Comparison of ENCODE assay signal across 8 mouse cellular contexts in genomic region chr6:128200847-128201640, GRCm38 (mm10). TPM values are rescaled to one million over a fixed set of nuclear protein-coding genes. Genes with fewer than 3 reads are reported as not detected.
DNase-seq lines count a peak whose midpoint lies in the region; ATAC-seq and TF ChIP-seq lines count a peak whose summit lies in the region.

No protein-coding gene starts in this region.

- in situ Hi-C loops in CH12.LX (cut with MboI; ENCODE audit: low pct_ligation_motif_present, low pct_unique_long_range_greater_than_20kb, low sequenced_read_pairs): no loop called here

- peaks cover 0 to 4% of the 10 kb centered on the region in 2 experiments; a peak in 2 of 4 replicates for H3K4me1 ChIP-seq in CH12.LX (ENCODE audit: control insufficient read depth in 1 of 2, insufficient read depth in 2 of 2)
- H3K4me1 ChIP-seq in embryonic fibroblast, embryonic 13.5 days (ENCODE audit: control insufficient read depth, insufficient read depth, low read length): no peaks in the 10 kb centered on the region
- peaks cover 9% of the 10 kb centered on the region for H3K4me1 ChIP-seq in heart, embryonic 13.5 days
- peaks cover 3% of the 10 kb centered on the region; the same call in 1 of the 2 replicates for H3K4me1 ChIP-seq in kidney, embryonic 16.5 days (ENCODE audit: insufficient read depth, low read length)
- 0 out of 2 replicates have a peak, but pooled peaks cover 2% of the 10 kb centered on the region for H3K4me1 ChIP-seq in liver, embryonic 11.5 days (replicated peaks; ENCODE audit: control insufficient read depth, insufficient read depth, low read length)
- peaks cover 3% of the 10 kb centered on the region; the same call in 1 of the 2 replicates for H3K4me1 ChIP-seq in stomach, embryonic 15.5 days

- peak overlapping the region; percentile 37 to 58 (median 53) for H3K4me3 ChIP-seq in CH12.LX (replicated peaks in 1 of 3; ENCODE audit: low read depth in 2 of 3, low read length in 2 of 3, poor library complexity in 1 of 3)
- peak overlapping the region; percentile 54 for H3K4me3 ChIP-seq in embryonic fibroblast, embryonic 13.5 days (ENCODE audit: insufficient read depth, low read length)
- H3K4me3 ChIP-seq in heart, embryonic 13.5 days: peak overlapping the region; percentile 68
- H3K4me3 ChIP-seq in kidney, embryonic 16.5 days (ENCODE audit: low read length): peak overlapping the region; percentile 57
- peak overlapping the region; percentile 54 for H3K4me3 ChIP-seq in liver, embryonic 11.5 days (ENCODE audit: low read depth, low read length)
- peak overlapping the region; percentile 65 for H3K4me3 ChIP-seq in stomach, embryonic 15.5 days (replicated peaks)

- no peak for TF ChIP-seq EP300 in CH12.LX (IDR thresholded peaks at IDR 0.05; ENCODE audit: low read length)

- peak overlapping the region; percentile 29 for H3K9ac ChIP-seq in CH12.LX (ENCODE audit: insufficient read depth, low read depth)
- peak overlapping the region; percentile 82 for H3K9ac ChIP-seq in heart, embryonic 13.5 days
- H3K9ac ChIP-seq in kidney, embryonic 16.5 days (replicated peaks; ENCODE audit: low read length): peak overlapping the region; percentile 52
- peak overlapping the region; percentile 63 for H3K9ac ChIP-seq in liver, embryonic 11.5 days (ENCODE audit: low read depth, low read length)
- no peak overlapping the region for H3K9ac ChIP-seq in stomach, embryonic 15.5 days

- no peak overlapping the region for H3K27ac ChIP-seq in CH12.LX (ENCODE audit: insufficient read depth, low read depth)
- H3K27ac ChIP-seq in embryonic fibroblast, embryonic 13.5 days (ENCODE audit: insufficient read depth, low read length): no peak overlapping the region
- peak overlapping the region; percentile 84 for H3K27ac ChIP-seq in heart, embryonic 13.5 days (replicated peaks)
- H3K27ac ChIP-seq in kidney, embryonic 16.5 days (ENCODE audit: low read length): 0 out of 2 replicates have a peak overlapping the region, but pooled peaks have one; percentile 2
- H3K27ac ChIP-seq in liver, embryonic 11.5 days (ENCODE audit: low read depth, low read length): peak overlapping the region; percentile 32; the same call in 1 of the 2 replicates
- H3K27ac ChIP-seq in stomach, embryonic 15.5 days: peak overlapping the region; percentile 64

- WGBS in heart, embryonic 13.5 days: 2% methylated on average over 20 of the region's 20 CpGs
- under 1% methylated on average over 20 of the region's 20 CpGs for WGBS in kidney, embryonic 16.5 days
- WGBS in liver, embryonic 11.5 days: 1% methylated on average over 20 of the region's 20 CpGs
- 2% methylated on average over 20 of the region's 20 CpGs for WGBS in stomach, embryonic 15.5 days

- dilution Hi-C loops in CH12.LX (cut with MboI; ENCODE audit: extremely low pct_ligation_motif_present, extremely low pct_unique_long_range_greater_than_20kb, low sequenced_read_pairs): no loop called here

- DNase-seq in CH12.LX (ENCODE audit: extremely low read depth): peak; percentile 58
- peak; percentile 71 for DNase-seq in brain, adult 2 months (ENCODE audit: low read depth, low spot score)
- peak; percentile 44 for DNase-seq in liver, embryonic 11.5 days (ENCODE audit: low spot score)
- DNase-seq in naive thymus-derived CD4-positive, alpha-beta T cell, adult 2 months (ENCODE audit: low read depth): peak; percentile 86

- TF ChIP-seq RAD21 in CH12.LX (IDR thresholded peaks at IDR 0.05; ENCODE audit: low read depth, low read length): peak; percentile 52

- ATAC-seq in heart, embryonic 13.5 days (ENCODE audit: extremely low read depth, insufficient number of reproducible peaks, low FRiP score, low TSS enrichment): no peak
- ATAC-seq in kidney, embryonic 16.5 days (ENCODE audit: low FRiP score, low TSS enrichment): peak; percentile 33
- ATAC-seq in liver, embryonic 11.5 days (replicated peaks; ENCODE audit: low FRiP score): peak; percentile 30
- no peak; the same call in 1 of the 2 replicates for ATAC-seq in stomach, embryonic 15.5 days (ENCODE audit: insufficient read depth, low FRiP score, low read depth)

- peak; percentile 14 to 75; a peak in 3 of 4 replicates for TF ChIP-seq CTCF in CH12.LX (conservative IDR thresholded peaks at IDR 0.05 in 1 of 2, IDR thresholded peaks at IDR 0.05 in 1 of 2; ENCODE audit: low read depth in 2 of 2, low read length in 2 of 2)
- no peak for TF ChIP-seq CTCF in embryonic fibroblast, embryonic 13.5 days (IDR thresholded peaks at IDR 0.05; ENCODE audit: borderline replicate concordance, insufficient read depth, low read length)

- H3K36me3 ChIP-seq in CH12.LX (replicated peaks in 1 of 2; ENCODE audit: control insufficient read depth in 1 of 2, insufficient read depth in 1 of 2, low read length in 1 of 2): no peaks in the 10 kb centered on the region
- H3K36me3 ChIP-seq in heart, embryonic 13.5 days: no peaks in the 10 kb centered on the region
- H3K36me3 ChIP-seq in kidney, embryonic 16.5 days (ENCODE audit: insufficient read depth, low read length): no peaks in the 10 kb centered on the region
- no peaks in the 10 kb centered on the region for H3K36me3 ChIP-seq in liver, embryonic 11.5 days (ENCODE audit: control insufficient read depth, insufficient read depth, low read length)
- no peaks in the 10 kb centered on the region for H3K36me3 ChIP-seq in stomach, embryonic 15.5 days

- peaks cover 3% of the 10 kb centered on the region for H3K27me3 ChIP-seq in CH12.LX (replicated peaks)
- H3K27me3 ChIP-seq in heart, embryonic 13.5 days (replicated peaks): no peaks in the 10 kb centered on the region
- H3K27me3 ChIP-seq in kidney, embryonic 16.5 days (ENCODE audit: insufficient read depth, low read length): no peaks in the 10 kb centered on the region
- no peaks in the 10 kb centered on the region for H3K27me3 ChIP-seq in liver, embryonic 11.5 days (replicated peaks; ENCODE audit: control insufficient read depth, insufficient read depth, low read length)
- no peaks in the 10 kb centered on the region for H3K27me3 ChIP-seq in stomach, embryonic 15.5 days (replicated peaks)

- no peak for TF ChIP-seq POLR2A in CH12.LX (IDR thresholded peaks at IDR 0.05; ENCODE audit: low read depth, low read length)
- TF ChIP-seq POLR2A in embryonic fibroblast, embryonic 13.5 days (IDR thresholded peaks at IDR 0.05; ENCODE audit: low read depth, low read length): peak; percentile 54

- H3K4me2 ChIP-seq in CH12.LX (ENCODE audit: insufficient read depth, low read depth, poor library complexity, severe bottlenecking): peak overlapping the region; percentile 95
- H3K4me2 ChIP-seq in heart, embryonic 13.5 days: peak overlapping the region; percentile 98
- H3K4me2 ChIP-seq in kidney, embryonic 16.5 days (replicated peaks; ENCODE audit: low read depth, low read length): peak overlapping the region; percentile 96
- peak overlapping the region; percentile 91 for H3K4me2 ChIP-seq in liver, embryonic 11.5 days
- peak overlapping the region; percentile 96 for H3K4me2 ChIP-seq in stomach, embryonic 15.5 days

- H3K79me2 ChIP-seq in CH12.LX (replicated peaks; ENCODE audit: control insufficient read depth, extremely low read depth, insufficient read depth, poor library complexity, severe bottlenecking): no peaks in the 10 kb centered on the region

- H3K9me3 ChIP-seq in CH12.LX (replicated peaks; ENCODE audit: low read length): no peaks in the 10 kb centered on the region
- H3K9me3 ChIP-seq in heart, embryonic 13.5 days: no peaks in the 10 kb centered on the region
- H3K9me3 ChIP-seq in kidney, embryonic 16.5 days (ENCODE audit: low read length): no peaks in the 10 kb centered on the region
- H3K9me3 ChIP-seq in liver, embryonic 11.5 days (ENCODE audit: control insufficient read depth, low read length): no peaks in the 10 kb centered on the region
- no peaks in the 10 kb centered on the region for H3K9me3 ChIP-seq in stomach, embryonic 15.5 days

TF ChIP-seq in CH12.LX, 34 proteins besides CTCF, POLR2A, EP300 and RAD21:
- no peak for TF ChIP-seq BHLHE40 (IDR thresholded peaks at IDR 0.05; ENCODE audit: low read depth, low read length)
- TF ChIP-seq CHD2 (IDR thresholded peaks at IDR 0.05; ENCODE audit: low read length): no peak
- TF ChIP-seq ZMIZ1 (IDR thresholded peaks at IDR 0.05; ENCODE audit: low read depth, low read length): no peak
- no peak for TF ChIP-seq MAFK (IDR thresholded peaks at IDR 0.05; ENCODE audit: insufficient replicate concordance, low read length)
- no peak for TF ChIP-seq USF2 (conservative IDR thresholded peaks at IDR 0.05; ENCODE audit: low read depth, low read length)
- no peak for TF ChIP-seq MYC (IDR thresholded peaks at IDR 0.05; ENCODE audit: low read depth, low read length)
- no peak for TF ChIP-seq JUND (conservative IDR thresholded peaks at IDR 0.05; ENCODE audit: low read depth, low read length)
- no peak for TF ChIP-seq IRF4 (IDR thresholded peaks at IDR 0.05; ENCODE audit: low read depth, low read length)
- no peak for TF ChIP-seq GABPA (IDR thresholded peaks at IDR 0.05; ENCODE audit: insufficient replicate concordance, low read depth, low read length)
- peak; percentile 33 for TF ChIP-seq SMC3 (IDR thresholded peaks at IDR 0.05; ENCODE audit: low read depth, low read length)
- TF ChIP-seq NRF1 (IDR thresholded peaks at IDR 0.05; ENCODE audit: low read depth, low read length): 0 out of 2 replicates have a peak, but pooled peaks have one; percentile 9
- no peak for TF ChIP-seq ELF1 (IDR thresholded peaks at IDR 0.05; ENCODE audit: low read depth, low read length)
- TF ChIP-seq NELFE (IDR thresholded peaks at IDR 0.05; ENCODE audit: low read depth, low read length): 0 out of 2 replicates have a peak, but pooled peaks have one; percentile 17
- TF ChIP-seq ETS1 (conservative IDR thresholded peaks at IDR 0.05; ENCODE audit: low read depth, low read length): no peak
- no peak for TF ChIP-seq ZC3H11A (IDR thresholded peaks at IDR 0.05; ENCODE audit: low read depth, low read length)

RNA-seq across cellular contexts. Expression of gene Tspan9, which starts 57.6 kb away (rescaled TPM):
- total RNA-seq in CH12.LX (2012; rRNA removed) (0.92 and 0.98 TPM in 2 replicates), CH12.LX (2014; rRNA removed) (0.40 and 0.55 TPM in 2 replicates)
- polyA plus RNA-seq in CH12.LX (2012; ENCODE audit: insufficient read length, low read depth): 0.33 and 0.71 TPM in 2 replicates
- 72.2 and 113 TPM in 2 replicates for polyA plus RNA-seq in embryonic fibroblast, embryonic 13.5 days (2011; ENCODE audit: insufficient read length, low read depth, missing spikeins)
- polyA plus RNA-seq in heart, embryonic 13.5 days (2015; fragmentation: Nextera tagmentation; extraction: Ambion mirVana): 127 and 140 TPM in 2 replicates
- polyA plus RNA-seq in kidney, embryonic 16.5 days (2015; fragmentation: Nextera tagmentation; extraction: Ambion mirVana): 140 and 147 TPM in 2 replicates
- 46.3 and 46.9 TPM in 2 replicates for polyA plus RNA-seq in liver, embryonic 11.5 days (2014; fragmentation: Nextera tagmentation; extraction: Ambion mirVana)
- polyA plus RNA-seq in stomach, embryonic 15.5 days (2015; fragmentation: Nextera tagmentation; extraction: Ambion mirVana): 123 and 131 TPM in 2 replicates

Comparison
In these comparisons a context has a peak if more than half of its experiments do, and no peak if none do; other contexts are left out.
1. H3K27ac ChIP-seq: peak in heart, embryonic 13.5 days (single experiment), kidney, embryonic 16.5 days (single experiment), liver, embryonic 11.5 days (single experiment) and stomach, embryonic 15.5 days (single experiment); none in CH12.LX (single experiment) and embryonic fibroblast, embryonic 13.5 days (single experiment).
2. ATAC-seq: peak in kidney, embryonic 16.5 days (single experiment) and liver, embryonic 11.5 days (single experiment); none in heart, embryonic 13.5 days (single experiment) and stomach, embryonic 15.5 days (single experiment).
3. RNA of gene Tspan9, which starts 57.6 kb away (polyA plus RNA-seq): 140 to 147 TPM in kidney, embryonic 16.5 days, 127 to 140 TPM in heart, embryonic 13.5 days, 123 to 131 TPM in stomach, embryonic 15.5 days, 72.2 to 113 TPM in embryonic fibroblast, embryonic 13.5 days and 46.3 to 46.9 TPM in liver, embryonic 11.5 days; 0.33 to 0.71 TPM in CH12.LX; every median in the first group is over 10 times any median in the second.
4. Peak in every context shown above with its lines, with median percentiles within 50 percentile points of each other: DNase-seq, H3K4me2 ChIP-seq and H3K4me3 ChIP-seq.